Mouse (Mus musculus): ENCODE results near the gene Fcnb. TPM values are rescaled to one million over a fixed set of nuclear protein-coding genes. Genes with fewer than 3 reads are reported as not detected.

Gene Fcnb
- polyA plus RNA-seq, 1 experiment from 2014 or later: not detected

DNA sequence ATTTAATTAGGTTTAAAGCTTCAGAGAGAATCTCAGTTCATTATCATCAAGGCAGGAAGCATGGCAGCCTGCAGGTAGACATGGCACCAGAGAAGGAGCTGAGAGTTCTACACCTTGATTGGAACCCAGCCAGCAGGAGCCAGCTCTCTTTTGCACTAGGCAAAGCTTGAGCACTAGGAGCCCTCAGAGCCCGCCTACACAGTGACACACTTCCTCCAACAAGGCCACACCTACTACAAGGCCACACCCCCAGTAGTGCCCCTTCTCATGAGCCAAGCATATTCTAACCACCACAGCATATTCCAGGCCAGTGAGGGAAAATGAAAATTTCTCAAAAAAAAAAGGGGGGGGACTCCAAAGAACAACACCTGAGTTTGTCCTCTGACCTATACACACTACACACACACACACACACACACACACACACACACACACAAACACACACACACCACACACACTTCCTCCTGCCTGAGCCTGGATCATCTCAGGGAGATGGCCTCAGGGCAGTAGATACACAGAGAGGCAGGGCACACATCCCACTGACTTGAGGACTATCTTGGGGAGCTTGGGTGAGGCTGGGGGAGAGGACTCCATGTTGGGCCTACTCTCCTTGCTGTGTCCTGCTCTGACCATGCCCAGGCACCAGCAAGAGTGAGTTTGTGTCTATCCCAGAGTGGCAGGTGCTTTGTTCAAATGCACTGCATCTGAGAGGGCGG is 16.7 kb downstream of the Fcnb start:
- Histone ChIP-seq H3K9me3 (no peaks in the 10 kb centered on the region), H3K27me3 (replicated peaks) (no peaks in the 10 kb centered on the region), H3K36me3 (replicated peaks) (no peaks in the 10 kb centered on the region), H3K27ac (no peak overlapping the region), H3K4me1 (peaks cover 11% of the 10 kb centered on the region), H3K9ac (no peak overlapping the region), H3K4me3 (no peak overlapping the region), H3K4me2 (no peak overlapping the region)
- ATAC-seq (replicated peaks): no peak; the same call in 1 of the 2 replicates
- WGBS: 78% methylated on average over 2 of the region's 2 CpGs

- no peak overlapping the region for H3K4me3 ChIP-seq
- H3K27me3 ChIP-seq (replicated peaks): no peaks in the 10 kb centered on the region
- no peaks in the 10 kb centered on the region for H3K9me3 ChIP-seq
- peaks cover 11% of the 10 kb centered on the region for H3K4me1 ChIP-seq
- H3K27ac ChIP-seq: 0 out of 2 replicates have a peak overlapping the region, but pooled peaks have one; percentile 42
- 65% methylated on average over 6 of the region's 6 CpGs for WGBS
- no peak overlapping the region for H3K4me2 ChIP-seq
- no peak overlapping the region for H3K9ac ChIP-seq
- ATAC-seq (replicated peaks): no peak
- no peaks in the 10 kb centered on the region for H3K36me3 ChIP-seq (replicated peaks)
These were observed 17.5 kb downstream of the Fcnb start for GRCm38 (mm10) chr2:28067175-28067574.

GRCm38 (mm10) chr2:28066686-28067085 is 18.0 kb downstream of the Fcnb start:
- H3K27ac ChIP-seq: 0 out of 2 replicates have a peak overlapping the region, but pooled peaks have one; percentile 42
- H3K4me2 ChIP-seq: no peak overlapping the region
- H3K9ac ChIP-seq: no peak overlapping the region
- H3K4me3 ChIP-seq: no peak overlapping the region
- H3K4me1 ChIP-seq: peaks cover 11% of the 10 kb centered on the region
- no peaks in the 10 kb centered on the region for H3K9me3 ChIP-seq
- no peak for ATAC-seq (replicated peaks)
- H3K36me3 ChIP-seq (replicated peaks): no peaks in the 10 kb centered on the region
- WGBS: 75% methylated on average over 5 of the region's 5 CpGs
- no peaks in the 10 kb centered on the region for H3K27me3 ChIP-seq (replicated peaks)

- Histone ChIP-seq H3K27me3 (replicated peaks) (no peaks in the 10 kb centered on the region), H3K9me3 (no peaks in the 10 kb centered on the region), H3K36me3 (replicated peaks) (no peaks in the 10 kb centered on the region), H3K27ac (no peak overlapping the region), H3K4me1 (peaks cover 11% of the 10 kb centered on the region), H3K9ac (no peak overlapping the region), H3K4me2 (no peak overlapping the region), H3K4me3 (no peak overlapping the region)
- ATAC-seq (replicated peaks): no peak
- 87% methylated on average over 5 of the region's 5 CpGs for WGBS
These were observed 19.5 kb downstream of the Fcnb start for GRCm38 (mm10) chr2:28065081-28065651.

DNA sequence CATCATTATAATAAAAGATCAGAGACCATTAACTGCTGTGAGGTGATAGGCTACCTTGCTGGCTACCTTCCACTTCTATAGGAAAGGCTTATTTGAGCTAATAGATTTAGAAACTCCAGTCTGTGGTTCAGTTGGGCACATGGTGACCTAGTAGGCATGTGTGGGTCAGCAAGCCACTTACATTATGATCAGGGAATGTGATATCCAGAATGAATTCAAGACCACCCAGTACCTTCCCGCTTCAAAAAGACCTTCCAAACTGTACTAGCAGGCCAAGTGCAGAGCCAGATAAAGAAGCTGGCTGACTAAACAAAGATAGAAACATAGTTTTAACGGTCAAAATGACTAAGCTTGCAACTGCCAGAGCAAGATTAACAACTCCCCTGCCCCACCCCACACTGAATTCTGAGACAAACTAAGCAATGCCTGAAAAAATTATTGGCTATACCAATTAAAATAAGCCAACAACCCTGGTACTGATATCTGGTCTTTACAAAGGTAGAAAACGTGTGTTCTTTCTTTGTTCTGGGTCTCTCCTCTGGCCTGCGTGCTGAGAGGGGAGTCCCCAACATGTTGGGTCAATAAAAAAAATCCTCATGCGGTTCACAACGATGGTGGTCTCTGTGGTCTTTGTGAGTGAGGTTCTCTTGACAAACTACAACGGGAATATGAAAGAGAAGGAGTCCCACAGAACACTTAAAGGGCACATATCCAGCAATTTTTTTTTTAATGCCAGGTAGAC is 20.2 kb downstream of the Fcnb start:
- Histone ChIP-seq H3K36me3 (replicated peaks) (no peaks in the 10 kb centered on the region), H3K27ac (no peak overlapping the region), H3K4me3 (no peak overlapping the region), H3K4me1 (peaks cover 11% of the 10 kb centered on the region), H3K9me3 (no peaks in the 10 kb centered on the region), H3K9ac (no peak overlapping the region), H3K27me3 (replicated peaks) (no peaks in the 10 kb centered on the region), H3K4me2 (no peak overlapping the region)
- 79% methylated on average over 7 of the region's 7 CpGs for WGBS
- no peak for ATAC-seq (replicated peaks)

DNA sequence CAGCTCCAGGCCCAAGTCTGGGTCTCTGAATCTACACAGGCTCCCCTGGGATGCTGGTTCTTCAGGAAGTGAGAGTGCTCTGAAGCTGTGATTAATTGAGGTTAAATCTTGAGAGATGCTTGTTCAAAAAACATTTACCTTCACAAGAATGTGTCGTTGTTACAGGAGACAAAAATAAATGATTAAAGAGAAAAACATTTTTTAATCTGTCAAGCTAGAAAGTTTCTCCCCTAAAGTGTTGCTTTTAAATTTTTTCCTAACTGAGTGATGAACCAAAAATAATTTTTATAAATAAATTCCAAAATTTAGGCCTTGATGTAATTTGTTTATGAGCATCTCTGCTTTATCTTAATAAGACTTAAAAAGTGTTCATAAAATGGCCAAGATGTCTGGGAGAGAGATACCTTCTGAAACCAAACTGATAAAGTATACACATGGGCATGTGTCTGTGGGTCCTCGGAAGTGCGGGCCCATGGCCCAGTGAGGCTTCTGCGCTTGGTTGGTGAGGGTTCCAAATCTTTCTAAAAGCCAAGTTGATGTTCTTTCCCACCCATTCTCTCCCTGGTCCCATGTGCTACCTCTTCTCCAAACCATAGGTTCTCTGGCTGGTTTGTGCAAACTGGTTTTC is 20.9 kb downstream of the Fcnb start:
- Histone ChIP-seq H3K27me3 (replicated peaks) (no peaks in the 10 kb centered on the region), H3K4me2 (no peak overlapping the region), H3K27ac (no peak overlapping the region), H3K9ac (no peak overlapping the region), H3K9me3 (no peaks in the 10 kb centered on the region), H3K4me1 (peaks cover 9% of the 10 kb centered on the region), H3K4me3 (no peak overlapping the region), H3K36me3 (replicated peaks) (no peaks in the 10 kb centered on the region)
- no peak for ATAC-seq (replicated peaks)
- WGBS: 89% methylated on average over 4 of the region's 4 CpGs

DNA sequence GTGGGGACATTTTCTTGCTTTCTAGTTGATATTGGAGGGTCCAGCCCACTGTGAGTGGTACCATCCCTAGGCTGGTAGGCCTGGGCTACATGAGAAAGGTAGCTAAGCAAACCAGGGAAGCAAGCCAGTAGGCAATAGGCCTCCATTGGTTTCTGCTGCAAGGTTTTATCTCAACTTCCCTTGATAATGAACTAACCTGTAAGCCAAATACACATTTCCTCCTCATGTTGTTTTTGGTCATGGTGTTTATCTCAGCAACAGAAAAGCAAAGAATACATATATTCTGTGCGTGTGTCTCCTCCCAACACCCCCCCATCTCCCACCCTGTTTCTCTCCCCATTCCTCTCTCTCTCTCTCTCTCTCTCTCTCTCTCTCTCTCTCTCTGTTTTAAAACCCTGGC is 24.8 kb downstream of the Fcnb start:
- Histone ChIP-seq H3K4me2 (no peak overlapping the region), H3K9me3 (no peaks in the 10 kb centered on the region), H3K27ac (no peak overlapping the region), H3K27me3 (replicated peaks) (no peaks in the 10 kb centered on the region), H3K9ac (no peak overlapping the region), H3K36me3 (replicated peaks) (no peaks in the 10 kb centered on the region), H3K4me1 (no peaks in the 10 kb centered on the region), H3K4me3 (no peak overlapping the region)
- whole genome bisulfite sequencing: 82% methylated on average over 1 of the region's 1 CpGs
- ATAC-seq (replicated peaks): no peak

DNA sequence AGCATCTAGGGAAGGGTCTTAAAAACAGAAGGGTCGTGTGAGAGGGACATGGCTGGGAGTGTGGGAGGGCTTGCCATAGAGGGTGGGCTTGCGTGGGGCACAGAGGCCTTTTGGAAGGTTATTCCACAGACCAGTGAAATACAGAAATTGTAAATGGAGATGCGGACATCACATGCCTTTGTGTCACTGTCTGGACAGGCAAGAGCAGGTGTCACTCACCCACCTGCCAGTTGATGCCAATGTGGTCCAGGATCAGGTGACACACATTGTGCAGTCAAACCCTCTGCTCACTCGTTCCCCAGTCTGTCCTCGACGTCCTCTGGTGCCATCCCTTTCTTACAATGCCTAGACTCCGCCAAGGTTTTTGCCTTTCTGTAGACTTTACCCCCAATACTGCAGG is 37.6 kb downstream of the Fcnb start:
- H3K9ac ChIP-seq: no peak overlapping the region
- H3K36me3 ChIP-seq (replicated peaks): no peaks in the 10 kb centered on the region
- no peaks in the 10 kb centered on the region for H3K9me3 ChIP-seq
- H3K4me2 ChIP-seq: no peak overlapping the region
- ATAC-seq (replicated peaks): no peak
- no peak overlapping the region for H3K4me3 ChIP-seq
- no peaks in the 10 kb centered on the region for H3K4me1 ChIP-seq
- WGBS: 77% methylated on average over 7 of the region's 7 CpGs
- H3K27me3 ChIP-seq (replicated peaks): no peaks in the 10 kb centered on the region
- no peak overlapping the region for H3K27ac ChIP-seq

GRCm38 (mm10) chr2:28046311-28046710 is 38.4 kb downstream of the Fcnb start:
- WGBS: 77% methylated on average over 6 of the region's 6 CpGs

GRCm38 (mm10) chr2:28044920-28045598 is 39.6 kb downstream of the Fcnb start:
- no peak for ATAC-seq (replicated peaks)
- Histone ChIP-seq H3K9ac (no peak overlapping the region), H3K27ac (no peak overlapping the region), H3K27me3 (replicated peaks) (no peaks in the 10 kb centered on the region), H3K36me3 (replicated peaks) (no peaks in the 10 kb centered on the region), H3K4me2 (no peak overlapping the region), H3K4me3 (no peak overlapping the region), H3K9me3 (no peaks in the 10 kb centered on the region), H3K4me1 (no peaks in the 10 kb centered on the region)
- WGBS: 88% methylated on average over 9 of the region's 9 CpGs

More at GRCm38 (mm10) chr2:28046311-28046710, 38.4 kb downstream of the Fcnb start:
- H3K27ac ChIP-seq: no peak overlapping the region
- no peak overlapping the region for H3K9ac ChIP-seq
- H3K36me3 ChIP-seq (replicated peaks): no peaks in the 10 kb centered on the region
- H3K4me3 ChIP-seq: no peak overlapping the region
- H3K27me3 ChIP-seq (replicated peaks): no peaks in the 10 kb centered on the region
- H3K9me3 ChIP-seq: no peaks in the 10 kb centered on the region
- H3K4me1 ChIP-seq: no peaks in the 10 kb centered on the region
- ATAC-seq (replicated peaks): no peak
- H3K4me2 ChIP-seq: no peak overlapping the region

- no peaks in the 10 kb centered on the region for H3K36me3 ChIP-seq (replicated peaks)
- ATAC-seq (replicated peaks): no peak
- H3K4me3 ChIP-seq: no peak overlapping the region
- no peak overlapping the region for H3K9ac ChIP-seq
- no peak overlapping the region for H3K4me2 ChIP-seq
- peaks cover 8% of the 10 kb centered on the region for H3K4me1 ChIP-seq
- WGBS: 97% methylated on average over 1 of the region's 1 CpGs
- H3K27me3 ChIP-seq (replicated peaks): no peaks in the 10 kb centered on the region
- H3K9me3 ChIP-seq: no peaks in the 10 kb centered on the region
- no peak overlapping the region for H3K27ac ChIP-seq
These were observed 44.2 kb downstream of the Fcnb start for GRCm38 (mm10) chr2:28040466-28040865.

Measured in midbrain, embryonic 15.5 days (tissue).